Mouse (Mus musculus) myocyte (in vitro differentiated cells): ENCODE data around the gene Stk32c. TPM values are rescaled to one million over a fixed set of nuclear protein-coding genes. Genes with fewer than 3 reads are reported as not detected.

Experiments
- H3K27me3 ChIP-seq: one replicate; pipeline ENCODE4 v1.6.1; 2011; ENCODE audit not compliant: control insufficient read depth, insufficient read depth, insufficient read length
- H3K36me3 ChIP-seq: one replicate; pipeline ENCODE4 v1.6.1; 2011; ENCODE audit not compliant: control insufficient read depth, insufficient read depth
- H3K4me2 ChIP-seq: one replicate; pipeline ENCODE4 v1.6.1; 2011; ENCODE audit warnings: low read depth, control low read depth
- H3K4me3 ChIP-seq: one replicate; pipeline ENCODE4 v1.5.1; 2011; ENCODE audit warnings: mild to moderate bottlenecking, control low read depth, moderate library complexity
- H3K79me2 ChIP-seq: one replicate; pipeline ENCODE4 v1.6.1; 2011; ENCODE audit not compliant: control insufficient read depth, insufficient read depth
- H3ac ChIP-seq: one replicate; pipeline ENCODE4 v1.6.1; 2011; ENCODE audit not compliant: control insufficient read depth, insufficient read length
- CEBPB ChIP-seq: IDR thresholded peaks from 2 replicates; pipeline ENCODE4 v1.6.1; 2011; ENCODE audit warnings: mild to moderate bottlenecking, moderate library complexity; ENCODE audit not compliant: poor library complexity, insufficient read depth, severe bottlenecking
- E2F4 ChIP-seq: IDR thresholded peaks from one replicate; pipeline ENCODE4 v1.6.1; 2011; ENCODE audit warnings: mild to moderate bottlenecking, control low read depth, moderate library complexity; ENCODE audit not compliant: insufficient read depth
- MAX ChIP-seq: IDR thresholded peaks from one replicate; pipeline ENCODE4 v1.6.1; 2011; ENCODE audit warnings: low read depth, mild to moderate bottlenecking, control low read depth
- MYOD1 ChIP-seq, 3 experiments: IDR thresholded peaks; one replicate each; pipeline ENCODE4 v1.6.1; 2011; ENCODE audit warnings: control low read depth in 2 of 3, low read depth in 2 of 3, mild to moderate bottlenecking in 2 of 3, moderate library complexity in 1 of 3; ENCODE audit not compliant: insufficient read length in 2 of 3, control insufficient read depth in 1 of 3
- MYOG ChIP-seq, 3 experiments: IDR thresholded peaks; one replicate each; pipeline ENCODE4 v1.6.1; 2011; ENCODE audit warnings: control low read depth in 2 of 3, low read depth in 2 of 3, mild to moderate bottlenecking in 2 of 3; ENCODE audit not compliant: insufficient read length in 2 of 3, control insufficient read depth in 1 of 3, insufficient read depth in 1 of 3
- POLR2A ChIP-seq: IDR thresholded peaks from one replicate; pipeline ENCODE4 v1.6.1; 2011; ENCODE audit warnings: low read depth, mild to moderate bottlenecking, control low read depth, moderate library complexity; ENCODE audit not compliant: insufficient read length
- POLR2AphosphoS2 ChIP-seq: IDR thresholded peaks from one replicate; pipeline ENCODE4 v1.6.1; 2011; ENCODE audit warnings: low read depth, control low read depth; ENCODE audit not compliant: insufficient read length
- REST ChIP-seq: IDR thresholded peaks from one replicate; pipeline ENCODE4 v1.6.1; 2011; ENCODE audit warnings: mild to moderate bottlenecking, control low read depth, moderate library complexity; ENCODE audit not compliant: insufficient read depth, insufficient read length
- SRF ChIP-seq: IDR thresholded peaks from one replicate; pipeline ENCODE4 v1.6.1; 2011; ENCODE audit warnings: low read depth; ENCODE audit not compliant: control insufficient read depth, insufficient read length
- TCF12 ChIP-seq: IDR thresholded peaks from one replicate; pipeline ENCODE4 v1.6.1; 2011; ENCODE audit warnings: mild to moderate bottlenecking, control low read depth; ENCODE audit not compliant: poor library complexity, insufficient read depth, severe bottlenecking
- TCF3 ChIP-seq: IDR thresholded peaks from one replicate; pipeline ENCODE4 v1.6.1; 2011; ENCODE audit warnings: low read depth, control low read depth; ENCODE audit not compliant: insufficient read length
- USF1 ChIP-seq: IDR thresholded peaks from one replicate; pipeline ENCODE4 v1.6.1; 2011; ENCODE audit warnings: low read depth, mild to moderate bottlenecking, control low read depth, moderate library complexity
- polyA plus RNA-seq: library from polyadenylated mRNA; unstranded; fragments of >200 nt; fragmentation: generic; extraction: Trizol; gene quantifications from one replicate; pipeline ENCODE4 v1.2.1, GENCODE M21; 2012; ENCODE audit warnings: missing spikeins

Stk32c gene
- polyA plus RNA-seq, 1 experiment: 1.0 TPM

GRCm38 (mm10) chr7:139145891-139146290 is 67.2 kb downstream of the Stk32c start:
- Histone ChIP-seq H3K36me3 (no peaks in the 10 kb centered on the region), H3K79me2 (no peaks in the 10 kb centered on the region), H3K4me2 (peak overlapping the region; percentile 62), H3ac (no peak overlapping the region), H3K4me3 (no peak overlapping the region), H3K27me3 (no peaks in the 10 kb centered on the region)
- peak; percentile 22 for TF ChIP-seq TCF3
- no peak for TF ChIP-seq REST
- peak; percentile 44 for TF ChIP-seq TCF12
- 0 out of 2 replicates have a peak, but pooled peaks have one; percentile 6 for TF ChIP-seq CEBPB
- peak in 2 of 3 experiments; percentile 73 to 84 for TF ChIP-seq MYOD1 (IDR thresholded peaks at IDR 0.05; ENCODE audit: control insufficient read depth in 1 of 3, insufficient read length in 2 of 3, low read depth in 2 of 3)
- TF ChIP-seq E2F4: no peak
- TF ChIP-seq MYOG (IDR thresholded peaks at IDR 0.05; ENCODE audit: control insufficient read depth in 1 of 3, insufficient read depth in 1 of 3, insufficient read length in 2 of 3, low read depth in 2 of 3): peak; percentile 4 to 86 (median 38)

GRCm38 (mm10) chr7:139143785-139144184 is 69.3 kb downstream of the Stk32c start:
- Histone ChIP-seq H3K4me3 (no peak overlapping the region), H3K4me2 (no peak overlapping the region), H3ac (no peak overlapping the region), H3K27me3 (no peaks in the 10 kb centered on the region), H3K79me2 (no peaks in the 10 kb centered on the region), H3K36me3 (no peaks in the 10 kb centered on the region)
- TF ChIP-seq MAX: no peak

GRCm38 (mm10) chr7:139139921-139140461 is 73.1 kb downstream of the Stk32c start:
- Histone ChIP-seq H3K27me3 (no peaks in the 10 kb centered on the region), H3K4me2 (no peak overlapping the region), H3K79me2 (no peaks in the 10 kb centered on the region), H3ac (no peak overlapping the region), H3K4me3 (no peak overlapping the region), H3K36me3 (no peaks in the 10 kb centered on the region)
- TF ChIP-seq REST (no peak), MYOD1 (IDR thresholded peaks at IDR 0.05; ENCODE audit: control insufficient read depth in 1 of 3, insufficient read length in 2 of 3, low read depth in 2 of 3) (no peak), POLR2A (no peak), SRF (no peak), USF1 (no peak), TCF3 (no peak), MAX (no peak)

GRCm38 (mm10) chr7:139136906-139137491 is 76.1 kb downstream of the Stk32c start:
- Histone ChIP-seq H3K4me3 (no peak overlapping the region), H3ac (no peak overlapping the region), H3K4me2 (no peak overlapping the region), H3K36me3 (no peaks in the 10 kb centered on the region), H3K79me2 (no peaks in the 10 kb centered on the region), H3K27me3 (no peaks in the 10 kb centered on the region)
- TF ChIP-seq MAX (no peak), MYOG (IDR thresholded peaks at IDR 0.05; ENCODE audit: control insufficient read depth in 1 of 3, insufficient read depth in 1 of 3, insufficient read length in 2 of 3, low read depth in 2 of 3) (no peak), MYOD1 (IDR thresholded peaks at IDR 0.05; ENCODE audit: control insufficient read depth in 1 of 3, insufficient read length in 2 of 3, low read depth in 2 of 3) (no peak), TCF12 (no peak), E2F4 (no peak), SRF (no peak), CEBPB (no peak)

- no peaks in the 10 kb centered on the region for H3K27me3 ChIP-seq
- H3K79me2 ChIP-seq: no peaks in the 10 kb centered on the region
- no peak overlapping the region for H3K4me3 ChIP-seq
- TF ChIP-seq POLR2A (no peak), MAX (no peak), MYOG (IDR thresholded peaks at IDR 0.05; ENCODE audit: control insufficient read depth in 1 of 3, insufficient read depth in 1 of 3, insufficient read length in 2 of 3, low read depth in 2 of 3) (no peak), MYOD1 (IDR thresholded peaks at IDR 0.05; ENCODE audit: control insufficient read depth in 1 of 3, insufficient read length in 2 of 3, low read depth in 2 of 3) (no peak), E2F4 (no peak), TCF12 (no peak), SRF (no peak), CEBPB (no peak), TCF3 (no peak), POLR2AphosphoS2 (no peak)
- no peak overlapping the region for H3ac ChIP-seq
- no peak overlapping the region for H3K4me2 ChIP-seq
- no peaks in the 10 kb centered on the region for H3K36me3 ChIP-seq
These were observed 77.9 kb downstream of the Stk32c start for GRCm38 (mm10) chr7:139135236-139135635.

- no peak overlapping the region for H3K4me2 ChIP-seq
These were observed 79.7 kb downstream of the Stk32c start for GRCm38 (mm10) chr7:139133446-139133845.

More at GRCm38 (mm10) chr7:139133446-139133845, 79.7 kb downstream of the Stk32c start:
- TF ChIP-seq MYOG (IDR thresholded peaks at IDR 0.05; ENCODE audit: control insufficient read depth in 1 of 3, insufficient read depth in 1 of 3, insufficient read length in 2 of 3, low read depth in 2 of 3) (no peak), MYOD1 (IDR thresholded peaks at IDR 0.05; ENCODE audit: control insufficient read depth in 1 of 3, insufficient read length in 2 of 3, low read depth in 2 of 3) (no peak), MAX (no peak), TCF12 (no peak), CEBPB (no peak), TCF3 (no peak), POLR2A (no peak), SRF (no peak), REST (no peak)
- no peaks in the 10 kb centered on the region for H3K27me3 ChIP-seq
- no peaks in the 10 kb centered on the region for H3K79me2 ChIP-seq
- no peak overlapping the region for H3K4me3 ChIP-seq
- no peaks in the 10 kb centered on the region for H3K36me3 ChIP-seq
- H3ac ChIP-seq: no peak overlapping the region
